Mouse (Mus musculus) forebrain, postnatal 0 days (tissue): ENCODE measurements at regions not wholly inside any gene's neighbourhood (a gene's known extent, or its start where the extent isn't known, plus 50 kb on each side); places are given as distances from the start of the nearest gene placed in this dataset.

Source experiments
- ATAC-seq: fragments of 200-750 bp; cut with Nextera tagmentation; 2 replicates; pipeline ENCODE4 v1.8.0; 2017; ENCODE audit warnings: mild to moderate bottlenecking, moderate library complexity
- DNase-seq: peaks from one replicate; pipeline ENCODE4 v3.0.0-alpha.2; 2015
- H3K27ac ChIP-seq: fragments of 300-500 bp; sonication (generic); 2 replicates; pipeline ENCODE4 v1.5.1; 2014; ENCODE audit warnings: low read depth, mild to moderate bottlenecking, antibody characterized with exemption, low read length, moderate library complexity, mixed read lengths
- H3K27me3 ChIP-seq: fragments of 300-500 bp; sonication (generic); 2 replicates; pipeline ENCODE4 v1.6.1; 2014; ENCODE audit warnings: mild to moderate bottlenecking, low read length, mixed read lengths; ENCODE audit not compliant: insufficient read depth
- H3K36me3 ChIP-seq: fragments of 300-500 bp; sonication (generic); 2 replicates; pipeline ENCODE4 v1.6.1; 2014; ENCODE audit warnings: mild to moderate bottlenecking, moderate library complexity; ENCODE audit not compliant: insufficient read depth
- H3K4me1 ChIP-seq: fragments of 300-500 bp; sonication (generic); 2 replicates; pipeline ENCODE4 v1.6.1; 2014; ENCODE audit warnings: antibody characterized with exemption; ENCODE audit not compliant: insufficient read depth
- H3K4me2 ChIP-seq: fragments of 300-500 bp; sonication (generic); 2 replicates; pipeline ENCODE4 v1.6.1; 2014; ENCODE audit warnings: low read depth, mild to moderate bottlenecking, moderate library complexity
- H3K4me3 ChIP-seq: fragments of 300-500 bp; sonication (generic); 2 replicates; pipeline ENCODE4 v1.5.1; 2014; ENCODE audit warnings: low read depth, low read length, mixed read lengths
- H3K9ac ChIP-seq: fragments of 300-500 bp; sonication (generic); 2 replicates; pipeline ENCODE4 v1.6.1; 2014; ENCODE audit warnings: mild to moderate bottlenecking
- H3K9me3 ChIP-seq: fragments of 300-500 bp; sonication (generic); 2 replicates; pipeline ENCODE4 v1.6.1; 2016; ENCODE audit warnings: low read length
- CTCF ChIP-seq: sonication (generic); IDR thresholded peaks from 2 replicates; pipeline ENCODE4 v1.5.1; 2016; ENCODE audit warnings: antibody characterized with exemption, control low read depth, low read depth
- whole genome bisulfite sequencing: fragments of 180-500 bp; shearing (Covaris S2); extraction: QIAGEN DNeasy Blood & Tissue Kit; methylation state at CpG from one replicate; pipeline ENCODE4 v1.1.7; 2014; 5-methylcytosine and 5-hydroxymethylcytosine counted together

GRCm38 (mm10) chr11:55867141-55867540 is 173.7 kb downstream of the Nmur2 start:
- WGBS = 72% methylated on average over 2 of the region's 2 CpGs
- no peak for TF ChIP-seq CTCF
- H3K27ac ChIP-seq = no peak overlapping the region
- no peak overlapping the region for H3K9ac ChIP-seq
- H3K36me3 ChIP-seq = no peaks in the 10 kb centered on the region
- DNase-seq = no peak
- H3K9me3 ChIP-seq = no peaks in the 10 kb centered on the region
- H3K27me3 ChIP-seq = no peaks in the 10 kb centered on the region
- H3K4me2 ChIP-seq = no peak overlapping the region
- H3K4me1 ChIP-seq = no peaks in the 10 kb centered on the region
- ATAC-seq = no peak
- no peak overlapping the region for H3K4me3 ChIP-seq

GRCm38 (mm10) chr11:55859230-55859629 is 181.6 kb downstream of the Nmur2 start:
- DNase-seq (no peak), ATAC-seq (no peak)

GRCm38 (mm10) chr11:55820479-55820878 is 212.5 kb upstream of the Glra1 start:
- Histone ChIP-seq H3K27me3 (no peaks in the 10 kb centered on the region), H3K4me1 (no peaks in the 10 kb centered on the region), H3K4me3 (no peak overlapping the region), H3K27ac (no peak overlapping the region), H3K9me3 (no peaks in the 10 kb centered on the region), H3K4me2 (no peak overlapping the region), H3K9ac (no peak overlapping the region), H3K36me3 (no peaks in the 10 kb centered on the region)
- ATAC-seq (no peak), DNase-seq (no peak)
- no peak for TF ChIP-seq CTCF
- 77% methylated on average over 6 of the region's 6 CpGs for WGBS

More at GRCm38 (mm10) chr11:55859230-55859629, 181.6 kb downstream of the Nmur2 start:
- Histone ChIP-seq H3K9me3 (no peaks in the 10 kb centered on the region), H3K36me3 (no peaks in the 10 kb centered on the region), H3K4me3 (no peak overlapping the region), H3K4me1 (no peaks in the 10 kb centered on the region), H3K9ac (no peak overlapping the region), H3K4me2 (no peak overlapping the region), H3K27ac (no peak overlapping the region), H3K27me3 (no peaks in the 10 kb centered on the region)
- TF ChIP-seq CTCF = no peak
- 67% methylated on average over 7 of the region's 7 CpGs for WGBS

GRCm38 (mm10) chr11:55816566-55816965 is 208.6 kb upstream of the Glra1 start:
- Histone ChIP-seq H3K27ac (no peak overlapping the region), H3K27me3 (no peaks in the 10 kb centered on the region)

GRCm38 (mm10) chr11:55810685-55811084 is 202.7 kb upstream of the Glra1 start:
- Histone ChIP-seq H3K4me2 (no peak overlapping the region), H3K27me3 (no peaks in the 10 kb centered on the region), H3K27ac (no peak overlapping the region), H3K36me3 (no peaks in the 10 kb centered on the region), H3K9ac (no peak overlapping the region), H3K9me3 (no peaks in the 10 kb centered on the region), H3K4me1 (no peaks in the 10 kb centered on the region), H3K4me3 (no peak overlapping the region)
- WGBS = 88% methylated on average over 3 of the region's 3 CpGs
- no peak for DNase-seq
- no peak for TF ChIP-seq CTCF
- ATAC-seq = no peak

More at GRCm38 (mm10) chr11:55816566-55816965, 208.6 kb upstream of the Glra1 start:
- Histone ChIP-seq H3K4me2 (no peak overlapping the region), H3K9me3 (no peaks in the 10 kb centered on the region), H3K9ac (no peak overlapping the region), H3K4me1 (no peaks in the 10 kb centered on the region), H3K4me3 (no peak overlapping the region), H3K36me3 (no peaks in the 10 kb centered on the region)
- TF ChIP-seq CTCF = no peak
- no peak for DNase-seq
- no peak for ATAC-seq

GRCm38 (mm10) chr11:55791195-55791865 is 183.3 kb upstream of the Glra1 start:
- Histone ChIP-seq H3K27ac (no peak overlapping the region), H3K9me3 (no peaks in the 10 kb centered on the region), H3K9ac (no peak overlapping the region), H3K4me3 (no peak overlapping the region), H3K4me1 (no peaks in the 10 kb centered on the region), H3K36me3 (no peaks in the 10 kb centered on the region), H3K4me2 (no peak overlapping the region), H3K27me3 (no peaks in the 10 kb centered on the region)
- DNase-seq (peak; percentile 55), ATAC-seq (peak; percentile 85)
- no peak for TF ChIP-seq CTCF
- 19% methylated on average over 8 of the region's 8 CpGs for WGBS

- Histone ChIP-seq H3K27ac (no peak overlapping the region), H3K36me3 (no peaks in the 10 kb centered on the region), H3K4me2 (no peak overlapping the region), H3K9me3 (no peaks in the 10 kb centered on the region), H3K9ac (no peak overlapping the region), H3K27me3 (no peaks in the 10 kb centered on the region), H3K4me3 (no peak overlapping the region), H3K4me1 (no peaks in the 10 kb centered on the region)
- ATAC-seq = no peak
- peak; percentile 29 for DNase-seq
- 85% methylated on average over 3 of the region's 3 CpGs for WGBS
- TF ChIP-seq CTCF = peak; percentile 67
Measured at GRCm38 (mm10) chr11:55789638-55790037, 181.6 kb upstream of the Glra1 start.
